In genomic region chr1:23384326-23384725, GRCm38 (mm10) we compare ENCODE assay signal across 13 mouse cellular contexts.
"Had no signal": no experiment of that assay in that cellular context is flagged by ENCODE, and none has a peak within 500 bp of the region (broad histone marks: within the 10 kb centered on the region; RNA-seq: fewer than 3 reads in every experiment).

No protein-coding gene starts in this region.

- H3K27me3 ChIP-seq: lung, embryonic 15.5 days; megakaryocyte, embryonic 14.5 days; midbrain, embryonic 15.5 days; neural tube, embryonic 12.5 days; stomach, embryonic 15.5 days had no signal

- H3K27ac ChIP-seq: neural tube, embryonic 12.5 days had no signal

- ATAC-seq: lung, postnatal 0 days had no signal

- DNase-seq: lung, adult 2 months; lung, postnatal 14 days; lung, postnatal 36 days; right cerebral cortex, postnatal 14 days; thymus, adult 2 months; thymus, postnatal 25 days; thymus, postnatal 4 days had no signal

- H3K4me3 ChIP-seq: neural tube, embryonic 12.5 days had no signal
